Mouse (Mus musculus) forebrain, embryonic 15.5 days (tissue): ENCODE measurements around the gene Kcnj15. TPM values are rescaled to one million over a fixed set of nuclear protein-coding genes. Genes with fewer than 3 reads are reported as not detected.

ENCODE experiments used
- ATAC-seq: fragments of 200-750 bp; cut with Nextera tagmentation; replicated peaks from 2 replicates; pipeline ENCODE4 v1.8.0; 2017; ENCODE audit warnings: mild to moderate bottlenecking, moderate TSS enrichment, moderate library complexity
- H3K27ac ChIP-seq: fragments of 300-500 bp; sonication (generic); replicated peaks from 2 replicates; pipeline ENCODE4 v1.5.1; 2015; ENCODE audit warnings: mild to moderate bottlenecking, inconsistent platforms
- H3K27me3 ChIP-seq: fragments of 300-500 bp; sonication (generic); 2 replicates; pipeline ENCODE4 v1.6.1; 2015; ENCODE audit warnings: inconsistent platforms
- H3K36me3 ChIP-seq: fragments of 300-500 bp; sonication (generic); 2 replicates; pipeline ENCODE4 v1.6.1; 2015; ENCODE audit warnings: mild to moderate bottlenecking, inconsistent platforms
- H3K4me1 ChIP-seq: fragments of 300-500 bp; sonication (generic); 2 replicates; pipeline ENCODE4 v1.6.1; 2015; ENCODE audit warnings: inconsistent platforms
- H3K4me2 ChIP-seq: fragments of 300-500 bp; sonication (generic); replicated peaks from 2 replicates; pipeline ENCODE4 v1.6.1; 2015; ENCODE audit warnings: mild to moderate bottlenecking, inconsistent platforms
- H3K4me3 ChIP-seq: fragments of 300-500 bp; sonication (generic); 2 replicates; pipeline ENCODE4 v1.5.1; 2015; ENCODE audit warnings: mild to moderate bottlenecking, inconsistent platforms
- H3K9ac ChIP-seq: fragments of 300-500 bp; sonication (generic); replicated peaks from 2 replicates; pipeline ENCODE4 v1.6.1; 2015; ENCODE audit warnings: mild to moderate bottlenecking, inconsistent platforms
- H3K9me3 ChIP-seq: fragments of 300-500 bp; sonication (generic); 2 replicates; pipeline ENCODE4 v1.6.1; 2016; ENCODE audit warnings: inconsistent platforms
- WGBS: fragments of 180-500 bp; shearing (Covaris S2); methylation state at CpG from one replicate; pipeline ENCODE4 v1.1.7; 2015; ENCODE audit warnings: mixed read lengths; 5-methylcytosine and 5-hydroxymethylcytosine counted together
- polyA plus RNA-seq: library from polyadenylated mRNA; unstranded; fragments of >200 nt; fragmentation: Nextera tagmentation; extraction: Ambion mirVana; gene quantifications from 2 replicates; pipeline ENCODE4 v1.2.1, GENCODE M21; 2015

Gene Kcnj15
- polyA plus RNA-seq, 1 experiment from 2014 or later, result 0.14 TPM

DNA sequence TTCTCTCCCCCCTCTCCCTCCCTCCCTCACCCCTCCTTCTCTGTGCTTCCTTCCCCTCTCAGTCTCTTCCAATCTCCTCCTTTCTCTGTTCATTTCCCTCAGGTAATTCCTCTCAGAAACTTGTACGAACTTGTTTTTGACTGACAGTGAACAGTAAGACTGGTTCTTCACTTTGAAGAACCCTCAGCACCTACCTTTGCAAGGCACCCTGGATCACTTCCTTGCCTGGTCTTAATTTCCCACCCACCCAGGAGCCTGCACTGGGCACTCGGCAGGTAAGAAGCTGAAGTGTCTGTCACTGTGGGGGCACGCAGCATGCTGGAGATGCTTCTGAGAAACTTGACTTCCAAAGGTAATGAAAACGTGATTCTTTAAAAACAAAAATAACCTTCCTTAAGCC, 742 bp downstream of the Kcnj15 start:
- no peaks in the 10 kb centered on the region for H3K4me1 ChIP-seq
- no peak for ATAC-seq
- no peaks in the 10 kb centered on the region for H3K36me3 ChIP-seq
- no peak overlapping the region for H3K4me3 ChIP-seq
- H3K9me3 ChIP-seq, result no peaks in the 10 kb centered on the region
- H3K9ac ChIP-seq, result no peak overlapping the region
- WGBS, result 65% methylated on average over 4 of the region's 4 CpGs
- H3K27ac ChIP-seq, result no peak overlapping the region
- H3K4me2 ChIP-seq, result no peak overlapping the region
- H3K27me3 ChIP-seq, result no peaks in the 10 kb centered on the region

DNA sequence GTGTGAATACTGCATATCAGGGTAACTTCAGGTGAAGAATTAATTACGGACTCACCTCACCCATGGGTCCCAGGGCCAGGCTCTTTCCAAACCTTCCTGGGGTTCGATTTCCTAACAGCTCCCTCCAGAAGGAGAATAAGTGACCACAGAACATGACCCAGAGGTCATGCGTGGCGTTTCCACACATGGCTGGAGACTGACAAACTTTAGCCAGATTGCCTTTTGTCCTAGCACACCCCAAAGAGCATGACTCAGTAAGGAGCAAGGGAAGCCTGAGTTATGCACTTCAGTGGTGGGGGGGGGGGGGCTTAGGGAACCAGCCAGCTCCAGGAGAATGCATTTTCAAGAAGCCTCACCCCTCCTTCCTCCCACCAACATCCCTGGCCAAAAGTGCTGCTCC, 2.1 kb downstream of the Kcnj15 start:
- no peak overlapping the region for H3K4me3 ChIP-seq
- no peaks in the 10 kb centered on the region for H3K9me3 ChIP-seq
- no peak overlapping the region for H3K4me2 ChIP-seq
- whole genome bisulfite sequencing, result 75% methylated on average over 4 of the region's 4 CpGs
- no peaks in the 10 kb centered on the region for H3K27me3 ChIP-seq
- no peaks in the 10 kb centered on the region for H3K4me1 ChIP-seq
- no peak for ATAC-seq
- no peaks in the 10 kb centered on the region for H3K36me3 ChIP-seq
- H3K9ac ChIP-seq, result no peak overlapping the region
- no peak overlapping the region for H3K27ac ChIP-seq

DNA sequence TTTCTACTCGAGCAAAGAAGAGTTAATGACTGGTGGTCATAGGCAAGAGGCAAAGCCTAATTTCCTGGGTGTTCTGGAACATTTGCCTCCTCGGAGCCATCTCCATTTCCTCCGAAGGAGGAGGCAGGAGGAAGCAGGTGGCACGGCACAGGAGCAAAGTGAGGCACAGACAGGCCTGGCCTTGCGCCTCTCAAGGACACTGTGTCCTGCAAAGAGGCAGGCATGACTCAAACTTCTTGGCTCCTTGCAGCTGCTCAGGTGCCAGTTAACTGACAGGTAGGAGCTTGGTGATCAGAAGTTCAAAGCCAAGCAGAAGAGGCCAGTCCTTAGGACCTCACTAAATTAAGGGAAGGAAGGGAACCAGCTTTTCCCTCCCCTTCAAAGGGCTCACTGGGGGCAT, 3.3 kb downstream of the Kcnj15 start:
- WGBS, result 71% methylated on average over 5 of the region's 5 CpGs
- H3K9ac ChIP-seq, result no peak overlapping the region
- no peak overlapping the region for H3K4me2 ChIP-seq
- no peak for ATAC-seq
- H3K27ac ChIP-seq, result no peak overlapping the region
- no peaks in the 10 kb centered on the region for H3K9me3 ChIP-seq
- no peaks in the 10 kb centered on the region for H3K27me3 ChIP-seq
- no peak overlapping the region for H3K4me3 ChIP-seq
- H3K4me1 ChIP-seq, result no peaks in the 10 kb centered on the region
- H3K36me3 ChIP-seq, result no peaks in the 10 kb centered on the region

DNA sequence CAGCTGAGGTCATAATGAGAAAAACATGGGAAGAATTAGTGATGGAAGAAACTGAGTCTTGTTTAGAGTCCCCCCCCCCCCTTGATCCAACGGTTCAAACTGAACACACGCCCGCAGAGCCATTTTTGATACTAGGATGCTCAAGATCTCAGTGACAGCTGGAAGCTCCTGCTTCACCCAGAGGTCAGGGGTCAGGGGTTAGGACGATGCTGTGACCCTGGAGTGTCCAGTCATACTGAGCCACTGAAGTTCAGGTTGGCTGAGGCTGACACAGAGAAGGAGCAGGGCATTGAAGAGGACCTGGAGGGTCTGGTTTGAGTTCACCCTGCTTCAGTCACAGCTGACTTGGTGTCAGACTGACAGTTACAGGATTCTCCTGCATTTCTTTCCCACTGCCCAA, 4.4 kb downstream of the Kcnj15 start:
- no peak overlapping the region for H3K4me2 ChIP-seq
- no peak for ATAC-seq
- no peaks in the 10 kb centered on the region for H3K36me3 ChIP-seq
- 89% methylated on average over 4 of the region's 4 CpGs for WGBS
- no peak overlapping the region for H3K27ac ChIP-seq
- no peaks in the 10 kb centered on the region for H3K9me3 ChIP-seq
- H3K4me3 ChIP-seq, result no peak overlapping the region
- H3K27me3 ChIP-seq, result no peaks in the 10 kb centered on the region
- no peak overlapping the region for H3K9ac ChIP-seq
- H3K4me1 ChIP-seq, result no peaks in the 10 kb centered on the region

DNA sequence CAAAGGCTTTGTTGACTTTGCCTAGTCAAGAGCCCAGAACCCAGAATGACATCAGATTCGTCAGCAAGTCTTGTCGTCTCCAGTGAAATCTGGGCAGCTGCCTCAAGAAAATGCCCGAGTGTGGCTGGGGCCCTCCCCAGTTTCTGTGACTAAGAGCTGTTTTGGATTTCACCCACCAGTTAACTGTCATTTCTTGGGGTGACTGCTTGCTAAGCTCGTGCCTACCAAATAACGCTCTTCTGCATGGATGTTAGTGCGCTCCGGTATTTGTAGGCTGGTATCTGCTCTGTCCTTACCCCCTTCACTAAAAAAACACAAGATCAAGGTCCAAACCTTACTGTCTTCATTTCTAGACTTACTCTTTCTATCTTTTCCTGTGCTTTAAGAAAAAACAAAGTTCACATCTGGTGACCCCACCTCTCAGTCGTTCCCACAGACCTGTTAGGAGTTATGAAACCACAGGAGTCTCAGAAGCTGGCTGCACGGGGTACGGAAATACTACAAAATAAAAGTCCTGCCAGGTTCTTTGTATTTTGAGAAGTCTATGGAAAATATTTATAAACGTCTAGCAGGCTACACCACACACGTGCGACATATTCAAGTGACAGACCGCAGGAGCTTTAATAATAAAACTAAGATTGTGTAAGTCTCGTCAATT, 5.5 kb downstream of the Kcnj15 start:
- no peak overlapping the region for H3K27ac ChIP-seq
- H3K27me3 ChIP-seq, result no peaks in the 10 kb centered on the region
- H3K9me3 ChIP-seq, result no peaks in the 10 kb centered on the region
- H3K4me2 ChIP-seq, result no peak overlapping the region
- no peak for ATAC-seq
- H3K9ac ChIP-seq, result no peak overlapping the region
- no peaks in the 10 kb centered on the region for H3K4me1 ChIP-seq
- WGBS, result 83% methylated on average over 15 of the region's 15 CpGs
- H3K36me3 ChIP-seq, result no peaks in the 10 kb centered on the region
- H3K4me3 ChIP-seq, result no peak overlapping the region

DNA sequence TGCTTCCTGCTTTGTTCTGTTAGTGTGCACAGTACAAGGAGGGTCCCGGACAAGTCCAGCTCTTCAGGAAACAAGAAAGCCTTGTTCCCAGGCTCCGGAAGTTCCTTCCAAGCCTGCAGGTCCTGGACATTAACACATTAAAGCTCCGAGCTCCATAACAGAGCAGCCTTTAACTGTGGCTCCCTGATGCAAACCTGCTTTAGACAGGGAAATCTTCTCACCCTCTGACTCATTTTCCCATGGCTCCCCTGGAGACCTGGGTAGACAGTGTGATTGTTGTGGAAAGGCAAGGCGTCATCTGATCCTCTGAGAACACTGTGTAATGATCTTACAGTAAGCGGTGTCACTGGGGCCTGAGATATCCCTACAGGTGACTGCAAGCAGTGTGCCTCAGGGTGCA, 7.0 kb downstream of the Kcnj15 start:
- Histone ChIP-seq H3K9me3 (no peaks in the 10 kb centered on the region), H3K9ac (no peak overlapping the region), H3K4me3 (no peak overlapping the region), H3K27me3 (no peaks in the 10 kb centered on the region), H3K4me1 (no peaks in the 10 kb centered on the region), H3K27ac (no peak overlapping the region), H3K4me2 (no peak overlapping the region), H3K36me3 (no peaks in the 10 kb centered on the region)
- no peak for ATAC-seq
- 77% methylated on average over 5 of the region's 5 CpGs for WGBS

DNA sequence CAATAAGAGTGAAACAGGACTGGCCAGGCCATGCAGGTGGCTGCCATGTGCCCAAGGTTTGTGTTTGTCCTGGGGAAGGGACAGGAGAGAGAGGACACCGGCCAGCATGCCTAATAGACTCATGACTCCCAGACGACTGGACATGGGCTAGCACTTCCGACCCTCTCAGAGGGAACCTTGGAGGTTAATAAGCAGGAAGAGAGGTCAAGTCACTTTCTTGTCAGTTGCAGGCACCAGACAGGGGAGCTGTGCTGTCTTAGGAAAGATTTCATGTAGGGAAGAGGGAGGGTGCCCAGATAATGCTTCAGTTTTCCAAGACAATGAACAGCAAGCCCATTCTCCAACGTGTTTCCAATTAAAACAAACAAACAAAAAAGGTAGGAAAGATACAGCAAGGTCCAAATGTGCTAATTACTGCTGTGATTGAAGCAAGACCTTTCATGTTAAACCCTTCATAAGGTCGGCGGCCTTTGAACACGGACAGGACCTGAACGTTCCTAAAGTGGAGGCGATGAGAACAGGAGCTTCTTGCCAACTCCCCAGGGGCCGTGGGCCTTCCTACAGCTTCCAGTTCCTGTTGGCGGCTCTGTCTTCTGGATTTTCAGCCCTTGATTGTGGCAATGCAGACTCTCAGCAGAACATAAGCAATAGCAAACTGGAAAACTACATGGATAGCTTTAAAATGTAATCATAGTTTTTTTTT, 10.3 kb downstream of the Kcnj15 start:
- Histone ChIP-seq H3K27ac (no peak overlapping the region), H3K36me3 (no peaks in the 10 kb centered on the region), H3K9me3 (no peaks in the 10 kb centered on the region), H3K9ac (no peak overlapping the region), H3K4me1 (no peaks in the 10 kb centered on the region), H3K4me3 (no peak overlapping the region), H3K4me2 (no peak overlapping the region), H3K27me3 (no peaks in the 10 kb centered on the region)
- no peak for ATAC-seq
- WGBS, result 58% methylated on average over 11 of the region's 11 CpGs

DNA sequence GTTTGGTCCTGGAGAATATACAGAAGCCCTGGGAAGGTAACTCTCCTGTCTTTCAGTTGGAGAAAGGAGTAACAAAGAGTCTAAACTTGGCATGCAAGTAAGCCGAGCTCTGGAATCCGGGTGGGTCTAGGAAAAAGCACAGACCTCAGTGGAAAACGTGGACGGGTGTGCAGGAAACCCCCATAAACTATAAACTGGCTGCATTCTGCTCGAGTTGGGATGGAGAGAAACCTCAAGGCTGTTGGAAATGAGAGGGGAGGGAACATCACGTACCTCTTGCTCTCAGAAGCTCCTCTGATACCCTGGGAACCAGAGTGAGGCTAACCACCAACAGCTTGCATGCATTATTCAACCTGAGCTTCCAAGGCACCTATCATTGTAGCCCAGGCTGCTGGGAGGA, 12.3 kb downstream of the Kcnj15 start:
- Histone ChIP-seq H3K36me3 (no peaks in the 10 kb centered on the region), H3K9me3 (no peaks in the 10 kb centered on the region), H3K27ac (no peak overlapping the region), H3K4me2 (no peak overlapping the region), H3K4me3 (no peak overlapping the region), H3K9ac (no peak overlapping the region), H3K27me3 (no peaks in the 10 kb centered on the region), H3K4me1 (no peaks in the 10 kb centered on the region)
- ATAC-seq, result no peak
- 82% methylated on average over 6 of the region's 6 CpGs for WGBS

DNA sequence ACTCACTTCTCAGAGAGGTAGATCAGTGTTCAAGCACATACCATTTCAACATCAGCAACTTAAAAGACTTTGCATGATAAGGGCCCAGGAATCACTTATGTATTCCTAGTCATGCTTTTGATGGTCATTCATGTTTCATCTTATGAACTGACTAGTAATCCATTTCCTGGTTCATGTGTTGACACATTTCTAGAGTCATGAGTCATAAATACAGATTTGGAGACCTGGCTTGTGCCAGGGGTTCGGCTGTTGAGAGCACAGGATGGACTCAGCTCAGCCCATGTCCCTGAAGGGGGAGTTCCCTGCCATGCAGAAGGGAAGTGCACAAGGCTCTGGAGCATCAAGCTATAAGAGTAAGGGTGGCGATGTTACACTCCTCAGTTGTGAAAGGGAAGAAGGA, 15.7 kb downstream of the Kcnj15 start:
- no peaks in the 10 kb centered on the region for H3K36me3 ChIP-seq
- no peak for ATAC-seq
- WGBS, result 83% methylated on average over 2 of the region's 2 CpGs

DNA sequence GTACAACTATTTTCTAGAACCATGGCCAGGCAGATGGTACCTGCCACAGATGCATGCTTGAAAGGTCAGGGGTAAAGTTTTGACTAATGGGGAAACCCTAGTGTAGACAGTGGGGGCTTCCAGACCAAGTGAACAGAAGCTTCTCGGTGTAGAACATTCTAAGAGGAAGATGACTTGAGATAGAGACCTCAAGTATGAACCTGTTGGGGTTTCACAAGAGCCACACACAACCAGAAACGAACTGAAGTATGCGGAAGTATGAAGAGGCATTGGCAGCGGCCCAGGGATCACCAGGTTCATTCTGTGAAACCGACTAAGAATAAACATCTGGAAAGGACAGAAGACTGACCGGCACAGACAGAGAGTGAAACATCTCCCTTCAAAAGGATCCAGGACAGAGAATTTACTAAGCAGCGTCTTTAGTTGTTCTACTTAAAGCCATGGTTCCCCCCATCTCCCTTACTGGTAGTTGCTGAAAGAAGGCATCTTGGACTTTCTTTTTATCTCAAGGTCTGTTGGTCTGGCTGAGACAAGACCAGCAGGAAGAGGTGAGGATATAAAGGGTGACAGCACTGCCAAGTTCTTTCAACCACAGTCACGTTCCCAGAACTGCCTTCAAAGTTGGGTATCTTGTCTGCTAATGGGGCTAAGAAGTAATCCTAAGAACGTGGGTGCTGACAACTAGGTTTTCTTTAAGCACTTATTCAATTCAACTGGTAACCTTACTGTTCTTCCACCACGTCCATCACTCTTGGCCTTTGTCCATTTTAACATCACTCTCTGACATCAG, 18.6 kb downstream of the Kcnj15 start:
- Histone ChIP-seq H3K4me1 (no peaks in the 10 kb centered on the region), H3K4me3 (no peak overlapping the region)
- WGBS, result 86% methylated on average over 10 of the region's 10 CpGs

More for the DNA sequence above, 15.7 kb downstream of the Kcnj15 start:
- Histone ChIP-seq H3K9ac (no peak overlapping the region), H3K27me3 (no peaks in the 10 kb centered on the region), H3K4me2 (no peak overlapping the region), H3K9me3 (no peaks in the 10 kb centered on the region), H3K4me1 (no peaks in the 10 kb centered on the region), H3K4me3 (no peak overlapping the region), H3K27ac (no peak overlapping the region)

DNA sequence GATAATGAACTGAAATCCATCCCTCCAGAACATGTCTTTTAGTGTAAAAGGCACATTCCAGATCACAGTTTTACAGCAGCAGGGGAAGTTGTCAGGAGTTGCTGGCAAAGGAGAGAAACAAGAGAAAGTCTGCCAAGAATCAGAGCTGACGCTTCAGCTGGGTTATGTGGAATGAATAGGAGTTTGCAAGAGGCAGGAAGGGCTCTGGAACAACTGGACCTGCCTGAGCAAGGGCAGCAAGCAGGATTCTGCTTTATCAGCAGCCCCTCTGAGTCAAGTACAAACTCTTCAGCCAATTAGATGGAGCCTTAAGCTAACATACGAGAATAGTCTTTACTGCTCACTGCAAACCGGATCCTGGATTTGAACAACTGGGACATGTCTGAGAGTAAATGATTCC, 21.7 kb downstream of the Kcnj15 start:
- no peak for ATAC-seq
- no peaks in the 10 kb centered on the region for H3K27me3 ChIP-seq
- H3K4me1 ChIP-seq, result no peaks in the 10 kb centered on the region
- H3K9me3 ChIP-seq, result no peaks in the 10 kb centered on the region
- H3K27ac ChIP-seq, result no peak overlapping the region
- WGBS, result 61% methylated on average over 3 of the region's 3 CpGs
- no peak overlapping the region for H3K9ac ChIP-seq
- H3K4me2 ChIP-seq, result no peak overlapping the region
- no peaks in the 10 kb centered on the region for H3K36me3 ChIP-seq
- no peak overlapping the region for H3K4me3 ChIP-seq

More for the DNA sequence above, 18.6 kb downstream of the Kcnj15 start:
- no peak overlapping the region for H3K4me2 ChIP-seq
- H3K9ac ChIP-seq, result no peak overlapping the region
- H3K27me3 ChIP-seq, result no peaks in the 10 kb centered on the region
- no peak overlapping the region for H3K27ac ChIP-seq
- no peaks in the 10 kb centered on the region for H3K36me3 ChIP-seq
- ATAC-seq, result no peak
- no peaks in the 10 kb centered on the region for H3K9me3 ChIP-seq

DNA sequence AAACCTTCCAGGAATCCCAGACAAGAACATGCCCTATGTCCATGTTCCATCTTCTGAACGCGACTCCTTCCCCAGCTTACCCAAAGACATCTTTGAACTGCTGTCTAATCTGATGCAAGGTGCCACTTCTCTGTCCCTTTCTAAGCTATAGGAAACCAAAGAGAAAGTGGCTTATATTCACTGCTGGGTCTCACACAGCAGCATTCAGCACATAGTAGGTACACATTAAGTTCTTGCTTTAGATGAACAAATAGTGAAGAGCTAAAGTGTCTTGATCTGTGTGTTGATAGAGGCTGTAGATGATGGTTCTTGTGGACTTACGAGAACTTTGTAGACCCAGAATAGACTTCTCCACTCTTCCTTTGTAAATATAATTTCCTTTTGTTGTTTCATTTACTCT, 23.0 kb downstream of the Kcnj15 start:
- Histone ChIP-seq H3K9me3 (no peaks in the 10 kb centered on the region), H3K4me1 (no peaks in the 10 kb centered on the region), H3K27me3 (no peaks in the 10 kb centered on the region), H3K36me3 (no peaks in the 10 kb centered on the region), H3K4me2 (no peak overlapping the region), H3K9ac (no peak overlapping the region), H3K27ac (no peak overlapping the region), H3K4me3 (no peak overlapping the region)
- no peak for ATAC-seq
- 90% methylated on average over 3 of the region's 3 CpGs for WGBS
